Mouse (Mus musculus): ENCODE data around the gene Ptpn18. TPM values are rescaled to one million over a fixed set of nuclear protein-coding genes. Genes with fewer than 3 reads are reported as not detected.
"Not testable (repeated sequence)": the region's sequence is repeated elsewhere in the genome, so short reads cannot be mapped to it uniquely, and the experiment has no call there.

The Ptpn18 gene
- total RNA-seq, 2 experiments from 2014 or later = 0.92 to 2.6 TPM

DNA sequence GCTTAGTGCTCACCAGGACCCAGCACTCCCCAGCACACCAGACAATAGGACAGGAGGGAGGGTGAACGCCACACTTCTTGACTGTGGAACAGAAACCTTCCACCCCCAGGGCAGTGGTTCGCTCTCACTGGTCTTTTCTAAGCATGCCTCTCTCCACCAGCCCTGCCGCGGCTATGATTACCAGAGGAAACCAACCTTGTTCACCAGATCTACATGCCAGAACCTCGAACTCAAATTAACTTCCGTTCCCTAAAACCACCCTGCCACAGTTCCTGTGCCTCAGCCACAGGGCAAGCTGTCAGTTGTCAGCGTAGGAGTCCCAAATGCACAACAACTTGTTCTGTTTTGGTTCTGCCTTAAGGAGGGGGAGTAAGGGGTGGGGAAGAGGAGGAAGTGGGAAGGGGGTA is 51.0 kb downstream of the Ptpn18 start:
- no peak for DNase-seq
- intact Hi-C loops (cut with DNase I) = no loop called here

DNA sequence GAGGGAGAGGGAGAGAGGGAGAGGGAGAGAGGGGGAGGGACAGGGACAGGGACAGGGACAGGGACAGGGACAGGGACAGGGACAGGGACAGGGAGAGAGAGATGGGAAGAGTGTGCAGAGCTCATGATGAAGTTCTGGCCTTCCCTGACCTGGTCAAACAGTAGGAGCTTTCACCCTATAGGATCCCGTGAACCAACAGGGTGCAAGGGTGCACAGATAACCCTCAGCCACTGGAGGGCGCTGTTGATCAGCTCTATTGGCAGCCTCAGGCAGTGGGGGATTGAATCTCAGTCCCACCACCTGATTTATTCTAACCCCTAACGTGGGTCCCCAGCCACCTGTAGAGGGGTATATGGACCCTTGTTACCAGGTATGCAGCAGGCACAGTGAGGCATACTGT is 51.5 kb downstream of the Ptpn18 start:
- no peak for DNase-seq
- intact Hi-C loops (cut with DNase I) = no loop called here

DNA sequence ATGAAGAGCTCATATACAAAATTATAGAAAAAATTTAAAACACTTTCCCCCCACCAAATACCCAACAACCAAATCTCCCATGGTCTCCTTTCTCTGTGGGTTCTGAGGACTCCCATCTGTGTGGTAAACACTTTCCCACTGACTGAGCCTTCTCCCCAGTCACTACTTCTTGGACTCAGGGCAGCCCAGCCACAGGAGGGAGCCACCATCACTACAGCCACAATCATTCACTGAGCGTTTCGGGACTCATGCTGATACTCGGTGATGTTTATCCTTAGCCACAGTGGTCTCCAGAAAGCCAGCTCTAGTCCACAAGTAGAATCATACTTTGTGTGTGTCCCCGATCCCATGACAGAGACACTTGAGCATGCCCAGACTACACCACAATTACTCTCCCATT is 53.5 kb downstream of the Ptpn18 start:
- DNase-seq = no peak
- intact Hi-C loops (cut with DNase I) = no loop called here

DNA sequence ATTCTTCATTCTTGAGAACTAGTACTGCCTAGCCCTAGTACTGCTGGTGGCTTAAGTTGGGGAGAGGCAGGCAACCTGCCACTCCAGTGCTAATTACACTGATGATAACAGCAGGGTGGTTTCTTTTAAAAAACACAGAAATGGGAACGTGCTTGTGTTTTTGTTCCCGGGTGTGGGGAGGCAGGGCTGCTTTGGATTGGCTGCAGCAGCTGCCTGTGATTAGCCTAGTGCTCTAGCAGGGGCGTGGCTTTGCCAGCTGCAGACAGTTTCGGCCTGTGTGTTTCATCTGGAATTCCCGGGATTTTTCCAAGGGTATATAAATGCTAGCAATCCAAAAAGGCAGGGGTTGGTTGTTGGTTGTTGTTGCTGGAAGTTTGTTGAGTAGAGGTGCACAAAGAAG is 57.0 kb downstream of the Ptpn18 start:
- intact Hi-C loops (cut with DNase I) = no loop called here
- no peak for DNase-seq

DNA sequence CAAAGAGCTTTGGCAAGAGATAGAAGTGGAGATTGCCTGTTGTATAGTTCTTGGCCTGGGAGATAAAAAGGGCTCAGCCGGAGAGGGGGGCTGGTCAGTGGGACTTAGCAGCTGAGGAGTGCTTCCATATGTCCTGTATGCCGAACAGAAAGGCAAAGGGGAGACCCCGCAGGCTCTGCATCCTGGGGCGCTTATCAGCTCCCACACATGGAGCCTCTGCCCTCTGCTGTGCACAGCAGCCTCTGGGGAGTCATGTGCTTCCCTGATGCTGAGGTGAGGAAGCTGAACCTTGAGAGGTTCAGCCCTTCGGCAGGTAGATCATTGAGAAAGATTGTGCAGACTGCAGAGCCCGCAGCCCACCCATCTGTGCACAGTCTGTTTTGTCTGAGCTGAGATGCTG is 57.7 kb downstream of the Ptpn18 start:
- DNase-seq; intact Hi-C loops (cut with DNase I): not testable (repeated sequence)

DNA sequence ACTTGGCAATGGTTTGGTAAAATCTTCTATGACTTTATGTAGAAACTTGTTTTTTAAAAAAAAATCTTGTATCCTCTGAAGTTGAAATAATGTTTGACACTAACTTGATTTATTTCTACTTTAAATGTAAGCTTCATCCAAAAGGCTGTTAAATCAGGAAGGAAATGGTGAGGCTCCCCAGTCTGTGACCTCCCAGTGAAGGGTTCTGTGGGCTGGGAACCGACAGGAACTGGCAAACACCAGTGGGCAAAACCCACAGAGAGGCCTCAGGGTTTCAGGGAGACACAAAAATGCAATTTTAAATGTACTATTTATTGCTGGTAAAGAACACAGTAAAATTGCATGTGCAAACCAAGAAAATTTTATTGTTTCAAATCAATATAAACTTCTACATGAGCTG is 58.2 kb downstream of the Ptpn18 start:
- intact Hi-C loops (cut with DNase I); DNase-seq: not testable (repeated sequence)

DNA sequence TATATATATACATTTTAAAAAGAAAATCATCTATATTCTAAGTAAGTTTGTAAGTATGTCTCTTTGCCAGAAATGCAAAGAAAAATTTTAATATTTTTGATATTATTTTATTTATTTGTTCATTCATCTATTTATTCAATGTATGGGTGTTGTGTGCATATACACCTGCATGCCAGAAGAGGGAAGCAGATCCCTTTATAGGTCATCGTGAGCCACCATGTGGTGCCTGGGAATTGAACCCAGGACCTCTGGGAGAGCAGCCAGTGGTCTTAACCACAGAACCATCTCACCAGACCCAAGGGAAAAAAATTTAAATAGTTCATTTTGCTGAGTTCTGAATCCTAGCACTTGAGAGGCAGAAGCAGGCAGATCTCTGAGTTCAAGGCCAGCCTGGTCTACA is 58.7 kb downstream of the Ptpn18 start:
- no peak for DNase-seq
- intact Hi-C loops (cut with DNase I) = no loop called here

DNA sequence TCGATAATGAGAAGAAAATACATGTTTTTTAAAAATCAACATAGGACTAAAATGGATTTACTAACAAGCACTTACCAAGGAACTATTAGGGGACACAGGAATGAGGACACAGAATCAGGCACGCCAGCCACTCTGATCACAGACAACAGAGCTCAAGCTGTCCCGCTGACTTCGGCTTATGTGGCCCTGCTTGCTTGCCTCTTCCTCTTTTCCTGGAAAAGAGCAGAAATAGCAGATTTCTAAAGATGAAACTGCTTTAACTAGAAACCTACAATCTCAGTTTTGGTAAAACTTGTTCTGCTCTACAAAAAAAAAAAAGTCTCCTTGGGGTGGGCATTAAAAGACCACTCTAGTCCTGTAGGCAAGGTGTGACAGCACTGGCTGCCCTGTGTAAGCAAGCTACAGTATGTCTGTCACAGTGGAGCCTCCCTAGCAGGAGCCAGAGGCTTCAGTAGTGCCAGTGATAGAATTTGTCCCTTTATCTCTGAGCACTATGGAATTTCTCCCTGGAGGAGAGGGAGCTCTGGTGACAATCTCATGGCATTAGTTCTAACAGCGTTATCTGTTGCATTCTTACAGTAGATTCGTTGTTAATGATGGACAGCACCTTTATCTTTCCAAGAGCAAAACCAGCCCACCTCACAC is 62.8 kb downstream of the Ptpn18 start:
- DNase-seq = no peak
- intact Hi-C loops (cut with DNase I) = no loop called here

DNA sequence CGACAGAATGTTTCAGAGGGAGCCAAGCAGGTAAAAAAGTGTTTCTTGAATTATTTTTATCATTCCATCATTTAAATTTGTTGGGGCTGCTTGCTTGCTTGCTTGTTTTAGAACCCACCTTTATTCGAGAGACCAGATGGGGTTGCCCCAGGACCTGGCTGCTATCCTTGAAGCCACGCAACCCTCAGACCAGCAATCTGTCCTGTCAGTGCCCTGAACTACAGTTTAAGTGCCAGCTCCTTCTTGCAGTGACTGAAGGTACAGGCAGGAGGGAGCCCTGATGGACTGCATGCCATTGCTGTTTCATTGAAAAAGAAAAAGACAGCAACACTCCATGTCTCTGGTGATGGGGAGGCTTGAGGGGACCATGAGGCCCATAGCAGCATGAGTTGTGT is 63.3 kb downstream of the Ptpn18 start:
- DNase-seq = no peak
- intact Hi-C loops (cut with DNase I) = no loop called here

DNA sequence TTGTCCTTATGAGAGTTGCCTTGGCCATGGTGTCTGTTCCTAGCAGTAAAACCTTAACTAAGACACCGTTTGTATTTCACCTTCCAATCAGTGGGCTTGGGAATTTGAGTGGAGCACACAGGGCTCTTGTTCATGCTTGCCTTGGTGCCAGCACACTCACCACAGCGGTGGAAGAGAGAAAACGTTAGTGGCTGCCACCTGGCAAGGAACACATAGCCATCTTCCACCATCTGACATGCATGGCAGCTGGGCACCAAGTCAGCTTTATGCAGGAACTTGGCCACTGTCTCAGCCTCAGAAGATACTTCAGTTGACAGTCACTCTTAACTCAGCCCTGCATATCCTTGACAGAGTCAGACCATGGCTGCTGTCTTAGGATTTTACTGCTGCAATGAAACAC is 64.1 kb downstream of the Ptpn18 start:
- intact Hi-C loops (cut with DNase I) = no loop called here
- no peak for DNase-seq

Small RNAs within 50 kb of the gene (microRNA-seq; reads per million reads assigned to microRNA genes)
- gene Mir5103 = 0 to 0.72 reads per million in 2 experiments

Other genes with a start within 250 kb of the Ptpn18 start
- gene Ccdc115, start 20.1 kb upstream of the Ptpn18 start, total RNA-seq (2021) = 10 to 100 TPM in 1 of 2 experiments, 1 to 10 TPM in 1; 8.3 to 10.2 TPM
- gene Imp4, start 19.9 kb upstream of the Ptpn18 start, total RNA-seq (2021) = 10 to 100 TPM; 12.0 to 12.6 TPM
- gene Prss39, start 38.6 kb downstream of the Ptpn18 start, total RNA-seq (2021) = not detected
- gene Cfc1, start 75.9 kb downstream of the Ptpn18 start, total RNA-seq (2021) = not detected
- gene Prss40, start 101.2 kb downstream of the Ptpn18 start, total RNA-seq (2021) = not detected
- gene Amer3, start 119.9 kb downstream of the Ptpn18 start, total RNA-seq (2021) = not detected

Measured in gastrocnemius, postnatal 36 days (tissue).